Mouse (Mus musculus): ENCODE data around the gene Sema4c.
A peak's percentile ranks its signal among the peaks of the same experiment; 100 is the strongest.
"Not testable (repeated sequence)": the region's sequence is repeated elsewhere in the genome, so short reads cannot be mapped to it uniquely, and the experiment has no call there.

Gene Sema4c

DNA sequence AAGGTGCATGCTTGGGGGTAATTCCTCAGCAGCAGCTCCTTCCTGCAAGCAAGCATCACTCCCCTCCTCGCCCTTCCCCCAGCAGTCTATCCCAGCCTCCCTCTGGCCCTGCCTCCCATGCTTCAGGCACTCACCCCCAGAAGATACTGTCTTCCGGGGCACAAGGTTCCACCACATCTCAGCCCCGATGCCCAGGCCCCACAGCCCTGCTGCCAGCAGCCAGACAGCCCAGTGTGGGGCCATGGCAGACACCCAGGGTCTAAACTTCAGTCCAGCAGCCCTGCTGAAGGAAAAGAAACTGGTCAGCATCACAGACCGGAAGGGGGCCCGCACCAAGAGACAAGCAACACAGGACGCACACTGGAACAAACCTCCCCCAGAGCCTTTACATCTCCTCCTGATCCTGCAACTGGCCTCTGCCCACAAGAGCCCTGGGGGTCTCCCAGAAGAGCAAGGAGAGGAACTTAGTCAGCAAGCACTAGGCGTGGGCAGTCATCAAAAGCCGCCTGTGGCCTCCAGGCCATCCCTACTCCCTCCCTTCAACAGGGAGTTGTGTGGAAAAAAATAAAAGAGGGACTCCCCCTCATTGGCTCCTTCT, 2.3 kb downstream of the Sema4c start:
- DNase-seq (ENCODE audit: low spot score), result no peak

DNA sequence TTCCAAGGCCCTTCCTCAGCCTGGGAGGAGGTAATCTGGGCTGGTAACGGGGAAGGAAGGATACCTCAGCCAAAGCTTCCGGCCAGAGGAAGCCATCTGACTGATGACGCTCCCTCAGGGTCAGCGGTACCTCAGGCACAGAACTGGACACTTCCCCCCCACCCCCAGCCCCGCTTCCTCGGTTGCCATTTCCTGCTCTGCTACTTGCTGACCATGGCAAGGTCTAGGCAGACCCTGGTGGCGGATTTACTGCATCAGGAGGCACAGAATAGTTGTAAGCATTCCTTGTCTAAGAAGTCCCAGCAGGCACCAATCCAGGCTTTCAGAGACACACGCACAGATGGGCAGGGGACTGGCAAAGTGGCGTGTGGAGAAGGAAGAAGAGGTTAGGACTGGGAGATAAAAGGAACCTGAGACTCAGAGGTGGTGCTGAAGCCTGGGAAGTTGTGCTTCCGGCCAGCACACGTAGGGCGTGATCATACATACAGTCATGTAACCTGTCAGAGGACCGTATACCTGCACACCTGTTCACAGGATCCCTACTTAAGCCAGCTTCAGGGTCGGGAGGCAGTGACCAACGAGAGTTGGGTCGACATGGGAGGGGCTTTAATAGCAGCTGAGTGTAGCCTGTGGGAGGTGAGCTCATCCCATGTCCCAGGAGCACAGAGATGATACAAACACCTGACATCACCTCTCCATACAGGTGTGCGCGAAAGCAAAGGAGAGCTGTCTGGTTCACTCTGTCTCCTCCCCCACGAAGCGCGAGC, 3.3 kb downstream of the Sema4c start:
- DNase-seq (ENCODE audit: low spot score), result no peak

DNA sequence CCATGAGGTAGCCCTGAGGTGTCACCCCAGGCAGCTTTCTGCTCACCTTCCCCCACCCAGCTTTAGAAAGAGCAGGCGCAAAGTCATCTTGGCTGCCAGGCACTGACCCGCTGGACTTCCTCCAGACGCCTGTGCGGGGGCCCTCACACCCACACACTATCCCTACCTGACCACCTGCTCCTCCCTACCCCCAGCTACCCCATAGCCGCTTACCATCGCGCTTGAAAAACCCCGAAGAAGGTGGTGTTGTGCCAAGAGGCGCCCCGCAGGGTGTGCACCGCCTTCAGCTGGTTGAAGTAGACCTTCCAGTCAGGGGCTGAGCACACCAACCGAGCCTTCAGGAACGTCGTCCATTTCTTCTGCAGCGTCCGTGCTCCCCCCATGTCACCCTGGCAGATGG, 5.6 kb downstream of the Sema4c start:
- no peak for DNase-seq (ENCODE audit: low spot score)

DNA sequence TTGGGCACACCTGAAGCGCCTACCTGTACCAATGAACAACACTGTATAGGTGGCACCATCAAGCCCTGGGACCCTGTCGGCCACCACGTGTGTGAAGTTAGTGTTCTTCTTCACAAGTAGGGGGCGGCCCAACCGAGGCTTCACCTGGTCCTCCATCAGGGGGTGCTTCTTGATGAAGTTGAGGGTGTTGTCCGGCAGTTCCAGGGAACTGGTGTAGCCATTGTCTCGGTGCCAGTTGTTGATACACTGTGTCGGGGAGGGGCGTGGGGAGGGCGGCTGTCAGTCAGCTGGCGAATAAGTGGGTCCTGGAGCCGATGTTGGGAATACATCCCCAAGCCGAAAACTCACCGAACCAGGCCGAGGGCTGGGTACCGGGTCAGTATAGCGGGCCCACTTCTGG, 6.2 kb downstream of the Sema4c start:
- DNase-seq (ENCODE audit: low spot score), result no peak

DNA sequence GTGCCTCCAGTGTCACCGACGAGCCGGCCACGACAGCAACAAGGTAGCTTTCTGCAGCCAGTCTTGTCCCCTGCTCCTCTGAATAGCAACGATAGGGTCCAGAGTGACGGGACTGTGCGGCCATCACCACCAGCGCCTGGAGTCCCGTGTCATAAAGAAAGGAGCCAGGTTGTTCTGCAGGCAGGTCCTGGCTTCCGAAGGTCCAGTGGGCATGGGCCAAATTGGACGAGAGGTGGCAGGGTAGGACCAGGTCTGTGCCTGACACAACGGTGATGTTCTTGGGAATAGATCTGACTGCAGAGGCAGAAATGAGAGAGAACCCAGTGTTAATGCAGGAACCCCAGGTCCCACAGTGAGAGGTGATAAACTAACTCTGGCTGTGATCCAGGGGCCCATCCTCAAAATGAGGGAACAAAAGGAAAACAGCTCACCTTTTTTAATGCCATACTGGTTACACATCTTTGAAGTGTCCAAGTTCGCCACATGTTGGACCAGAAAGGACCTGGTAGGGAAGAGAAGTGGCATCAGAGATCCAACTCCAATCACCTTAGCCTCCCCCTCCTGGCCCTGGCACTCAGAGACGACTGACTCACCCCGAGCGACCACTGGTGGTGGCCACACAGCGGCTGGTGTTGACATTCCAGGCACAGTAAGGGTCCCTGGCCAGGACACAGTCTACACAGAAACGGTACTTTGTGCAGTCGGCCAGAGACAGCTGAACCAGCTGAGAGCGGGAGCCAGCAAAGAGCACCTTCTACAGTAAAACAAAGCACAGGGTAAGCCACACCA, 7.9 kb downstream of the Sema4c start:
- no peak for DNase-seq (ENCODE audit: low spot score)

DNA sequence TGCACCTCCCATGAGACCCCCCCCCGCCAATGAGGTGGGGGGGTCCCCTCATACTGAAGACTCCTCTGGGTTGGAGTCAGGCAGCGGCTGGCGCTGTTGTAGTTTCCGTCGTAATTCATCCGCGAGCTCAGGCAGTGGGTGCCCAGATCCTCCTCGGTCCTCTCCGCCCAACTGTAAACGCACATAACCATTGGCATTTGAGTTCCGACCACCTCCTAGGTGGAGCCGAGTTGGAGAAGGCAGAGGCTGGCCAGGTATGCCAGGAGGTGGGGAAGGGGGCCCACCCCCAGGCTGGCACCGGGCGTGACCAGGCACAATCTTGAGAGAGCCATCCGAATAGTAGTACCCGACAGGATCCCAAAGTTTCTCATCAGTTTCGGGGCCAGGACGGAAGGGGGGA, 8.7 kb downstream of the Sema4c start:
- DNase-seq (ENCODE audit: low spot score), result no peak

DNA sequence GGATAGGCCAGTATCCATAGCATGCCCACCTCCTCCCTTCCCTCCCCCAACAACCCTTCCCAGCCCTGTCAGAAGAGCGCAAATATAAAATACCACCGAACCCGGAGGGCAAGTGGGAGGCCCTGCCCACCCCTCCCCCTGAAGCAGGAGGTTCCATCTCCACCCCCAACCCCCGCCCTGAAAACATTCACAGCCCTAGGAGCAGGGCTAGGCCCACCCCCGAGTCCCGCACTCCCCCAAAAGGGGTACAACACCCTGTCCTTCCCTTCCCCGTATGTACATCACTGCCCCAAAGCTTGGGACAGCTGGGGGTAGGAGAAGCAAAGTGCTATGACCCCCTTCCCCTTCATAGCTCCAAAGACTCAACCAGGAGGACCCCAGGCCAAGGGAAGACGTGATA, 9.4 kb downstream of the Sema4c start:
- DNase-seq (ENCODE audit: low spot score), result no peak

DNA sequence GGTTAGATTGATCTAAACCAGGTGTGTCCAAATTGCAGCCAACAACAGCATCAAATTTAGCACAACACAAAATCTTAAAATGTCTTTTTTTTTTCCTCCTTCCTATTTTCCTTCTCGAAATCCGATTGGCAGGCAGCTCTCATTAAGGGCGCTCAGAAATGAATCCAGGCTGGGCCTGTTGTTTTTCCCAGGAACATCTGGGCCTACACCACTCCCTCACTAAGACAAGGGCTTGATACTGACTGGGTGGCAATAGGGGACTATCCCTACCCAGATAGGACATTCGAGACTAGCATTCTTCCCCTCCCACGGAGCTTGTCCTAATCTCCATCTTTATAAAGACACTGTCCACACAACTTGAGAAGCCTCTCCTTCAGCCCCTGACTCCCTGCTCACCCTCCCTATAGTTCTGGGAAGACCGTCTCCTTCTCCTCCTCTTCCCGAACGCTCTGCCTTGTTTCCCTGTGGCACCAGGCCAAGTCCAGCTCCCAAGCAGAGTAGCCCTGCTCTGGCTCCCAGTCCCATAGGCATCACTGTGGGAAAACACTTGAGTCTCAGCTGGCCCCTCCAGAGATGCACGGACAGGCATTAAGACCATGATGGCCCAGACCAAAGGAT, 10.1 kb downstream of the Sema4c start:
- DNase-seq (ENCODE audit: low spot score), result peak; percentile 41

DNA sequence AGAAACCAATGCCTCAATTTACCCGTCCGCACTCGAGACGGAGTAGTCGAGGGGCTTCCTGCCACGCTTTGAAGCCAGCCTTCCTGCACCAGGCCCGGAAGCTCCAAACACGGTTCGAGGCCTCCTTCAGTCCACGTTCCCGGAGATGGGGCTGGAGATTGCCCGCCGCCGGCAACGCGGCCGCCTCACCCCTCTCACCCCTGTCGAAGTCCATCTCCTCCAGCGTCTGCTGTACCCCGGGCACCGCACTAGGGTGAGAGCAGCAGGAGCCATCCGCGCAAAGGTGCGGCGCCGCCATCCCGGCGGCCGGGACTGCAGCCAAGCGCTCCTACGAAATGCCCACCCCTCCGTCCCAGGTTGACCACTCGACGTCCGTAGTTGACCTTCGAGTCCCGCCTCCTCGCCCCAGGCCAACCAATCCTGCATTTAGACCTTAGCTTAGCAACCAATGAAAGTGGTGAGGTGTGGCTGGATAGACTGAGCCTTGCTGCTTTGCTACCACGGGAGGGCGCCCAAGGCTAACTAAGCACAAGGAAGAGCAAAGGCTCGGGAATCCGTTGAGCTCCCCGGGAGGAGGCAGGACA, 11.2 kb downstream of the Sema4c start, which contains the start of gene Ankrd39:
Ankrd39 (minus strand) TSS at position 558 of the 584 bp plus-strand sequence.
- DNase-seq (ENCODE audit: low spot score), result peak; percentile 95

DNA sequence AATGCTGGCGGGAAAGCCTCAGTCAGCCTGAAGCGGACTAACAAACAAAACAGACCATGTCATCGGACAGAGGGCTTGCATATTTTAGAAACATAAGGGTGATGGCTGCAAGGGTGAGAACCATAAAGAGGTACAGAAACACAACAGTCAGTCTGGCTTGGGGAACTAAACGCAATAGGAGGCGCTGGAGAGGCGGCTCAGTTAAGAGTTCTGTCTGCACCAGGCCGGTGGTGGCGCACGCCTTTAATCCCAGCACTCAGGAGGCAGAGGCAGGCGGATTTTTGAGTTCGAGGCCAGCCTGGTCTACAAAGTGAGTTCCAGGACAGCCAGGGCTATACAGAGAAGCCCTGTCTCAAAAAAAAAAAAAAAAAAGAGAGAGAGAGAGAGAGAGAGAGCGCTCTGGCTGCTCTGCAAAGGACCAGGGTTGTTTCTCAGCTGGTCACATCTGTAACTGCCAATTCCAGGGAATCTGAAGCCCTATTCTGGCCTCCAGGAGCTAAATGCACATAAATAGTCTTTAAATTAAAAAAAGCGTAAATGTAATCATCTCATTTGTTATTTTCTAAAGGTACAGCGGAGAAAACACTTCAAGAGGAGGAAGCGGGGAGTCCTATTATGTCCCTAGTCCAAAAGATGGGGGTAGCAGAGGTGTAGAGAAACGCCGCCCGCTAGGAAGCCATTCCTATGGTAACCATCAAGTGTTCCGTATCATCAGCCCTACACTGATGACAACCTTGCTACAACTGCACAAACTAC, 12.1 kb downstream of the Sema4c start:
- no peak for DNase-seq (ENCODE audit: low spot score)

DNA sequence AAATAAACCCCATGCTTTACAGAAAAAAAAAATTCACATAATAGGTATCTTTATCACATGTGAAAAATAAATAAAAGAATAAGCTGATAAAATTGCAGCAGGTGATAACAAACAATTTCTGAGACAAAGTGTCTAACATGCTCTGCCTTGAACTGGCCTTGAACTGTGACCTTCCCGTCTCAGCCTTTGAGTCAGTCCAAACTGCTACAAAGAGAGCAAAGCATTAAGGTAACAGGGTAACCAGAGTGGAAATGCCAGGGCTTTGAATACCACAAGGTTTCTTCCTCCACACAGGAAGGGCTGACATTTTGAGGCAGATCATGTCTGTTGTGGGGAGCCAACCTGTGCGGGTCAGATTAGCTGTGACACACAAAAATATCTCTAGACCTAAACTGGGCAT, 12.8 kb downstream of the Sema4c start:
- DNase-seq (ENCODE audit: low spot score), result no peak

DNA sequence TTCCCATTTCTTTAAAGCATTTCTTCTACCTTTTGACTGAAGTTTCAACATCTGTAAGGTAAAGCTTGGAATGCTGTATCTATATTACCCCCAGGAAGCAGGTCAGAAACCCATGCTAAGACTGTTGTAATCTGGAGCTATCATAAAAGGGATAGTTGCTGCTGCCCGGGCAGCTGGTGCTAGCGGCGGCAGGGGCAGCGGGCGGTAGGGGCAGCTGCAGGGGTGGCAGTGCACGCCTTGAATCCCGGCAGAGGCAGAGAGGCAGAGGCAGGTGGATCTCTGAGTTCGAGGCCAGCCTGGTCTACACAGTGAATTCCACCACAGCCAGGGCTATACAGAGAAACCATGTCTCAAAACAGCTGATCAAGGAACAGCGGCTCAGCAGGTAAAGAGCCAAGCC, 15.2 kb downstream of the Sema4c start:
- no peak for DNase-seq (ENCODE audit: low spot score)

DNA sequence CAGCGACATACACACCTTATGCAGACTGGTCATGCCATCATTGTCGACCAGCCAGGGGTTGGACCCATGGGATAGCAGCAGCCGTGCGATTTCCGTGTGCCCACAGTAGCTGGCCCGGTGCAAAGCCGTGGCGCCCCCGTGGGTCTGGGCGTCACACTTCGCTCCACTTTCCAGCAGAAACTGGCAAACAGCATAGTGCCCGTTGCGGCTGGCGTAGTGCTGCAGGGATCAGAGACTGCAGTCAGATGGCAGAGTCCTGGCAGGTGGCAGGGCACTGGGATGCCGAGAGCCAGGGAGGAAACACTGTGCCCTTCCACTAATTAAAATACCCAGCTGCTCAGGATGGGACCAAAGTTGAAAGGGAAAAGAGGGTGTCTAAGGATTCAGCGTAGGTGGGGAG, 16.3 kb downstream of the Sema4c start:
- no peak for DNase-seq (ENCODE audit: low spot score)

DNA sequence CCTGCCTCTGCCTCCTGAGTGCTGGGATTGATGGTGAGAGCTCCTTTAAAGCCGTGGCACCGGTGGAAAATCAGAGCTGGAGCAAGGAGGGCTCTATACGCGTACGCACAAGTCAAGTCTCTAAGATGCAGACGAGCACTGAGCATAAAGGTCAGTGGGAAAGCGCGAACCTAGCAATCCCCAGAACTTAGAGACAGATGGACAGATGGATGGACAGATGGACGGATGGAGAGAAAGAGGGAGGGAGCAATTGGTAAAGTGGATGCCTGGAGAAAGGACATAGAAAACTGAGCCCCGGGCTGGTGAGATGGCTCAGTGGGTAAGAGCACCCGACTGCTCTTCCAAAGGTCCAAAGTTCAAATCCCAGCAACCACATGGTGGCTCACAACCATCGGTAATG, 17.3 kb downstream of the Sema4c start:
- no peak for DNase-seq (ENCODE audit: low spot score)

DNA sequence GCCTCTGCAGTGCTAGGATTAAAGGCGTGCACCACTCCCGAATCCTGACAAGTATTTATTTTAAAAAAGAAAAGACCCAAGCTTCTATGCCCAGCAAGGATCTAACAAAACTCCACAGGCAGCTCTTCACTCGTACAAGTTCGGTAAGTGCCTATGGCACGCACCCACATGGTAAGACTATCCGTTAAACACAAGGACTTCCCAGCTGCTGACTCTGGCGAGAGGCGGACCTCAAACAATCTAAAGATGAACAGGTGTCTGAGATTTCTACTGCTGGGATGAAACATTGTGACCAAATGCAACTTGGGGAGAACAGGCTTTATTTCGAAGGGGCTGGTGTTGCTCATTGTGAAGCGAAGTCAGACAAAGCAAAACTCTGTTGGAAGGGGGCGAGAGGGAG, 18.0 kb downstream of the Sema4c start:
- no peak for DNase-seq (ENCODE audit: low spot score)

DNA sequence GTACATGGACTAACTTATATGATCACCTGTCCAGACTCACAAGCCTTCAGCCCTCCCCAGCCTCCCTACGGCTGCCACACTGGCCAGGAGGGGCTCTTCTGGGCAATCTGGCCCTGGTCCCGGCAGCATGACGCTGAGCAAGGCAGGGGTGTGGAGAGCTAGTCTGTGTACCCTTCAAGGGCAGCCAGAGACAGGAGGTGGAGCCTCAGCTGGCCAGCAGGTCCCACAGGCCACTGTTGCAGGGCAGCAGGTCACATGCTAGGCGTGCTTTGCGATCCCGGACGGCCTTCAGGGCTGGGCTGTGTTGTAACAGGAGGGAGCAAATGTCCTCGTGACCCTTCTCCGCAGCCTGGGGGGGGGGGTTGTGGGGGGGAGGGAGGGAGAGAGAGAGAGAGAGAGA, 19.0 kb downstream of the Sema4c start, which contains the start of gene Gm42417:
Gm42417 (minus strand) TSS at position 244 of the 400 bp plus-strand sequence.
- DNase-seq (ENCODE audit: low spot score), result no peak

DNA sequence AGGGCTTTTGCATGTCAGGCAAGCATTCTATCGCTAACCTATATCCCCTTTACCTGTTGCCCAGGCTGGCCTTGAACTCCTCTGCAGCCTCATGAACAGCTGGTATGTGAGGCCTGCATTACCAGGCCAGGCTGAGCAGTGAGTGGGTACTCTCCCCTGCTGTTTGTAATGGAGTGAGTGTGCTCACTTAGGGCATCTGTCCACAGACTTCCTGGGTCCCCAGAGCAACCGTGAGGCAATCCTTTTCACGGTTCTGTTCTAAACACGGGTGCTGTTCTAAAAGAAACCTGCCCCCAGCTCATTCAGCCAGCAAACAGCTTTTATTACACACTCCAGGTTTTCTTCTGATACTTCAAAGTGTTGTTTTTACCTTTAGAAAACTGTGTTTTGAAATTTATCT, 19.4 kb downstream of the Sema4c start:
- no peak for DNase-seq (ENCODE audit: low spot score)

DNA sequence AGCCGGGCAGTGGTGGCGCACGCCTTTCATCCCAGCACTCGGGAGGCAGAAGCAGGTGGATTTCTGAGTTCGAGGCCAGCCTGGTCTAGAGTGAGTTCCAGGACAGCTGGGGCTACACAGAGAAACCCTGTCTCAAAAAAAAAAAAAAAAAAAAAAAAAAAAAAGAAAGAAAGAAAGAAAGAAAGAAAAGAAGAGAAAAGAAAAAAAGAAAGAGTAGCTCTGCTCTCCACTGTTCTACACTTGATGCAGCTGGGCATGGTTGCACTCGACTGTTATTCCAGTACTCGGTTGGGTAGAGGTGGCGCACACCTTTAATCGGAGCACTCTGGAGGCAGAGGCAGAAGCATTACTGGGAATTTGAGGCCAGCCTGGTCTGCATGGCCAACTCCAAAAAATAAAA, 21.4 kb downstream of the Sema4c start, which contains the start of gene Ankrd23:
Ankrd23 (minus strand) TSS at position 101 of the 400 bp plus-strand sequence.
- not testable (repeated sequence) for DNase-seq (ENCODE audit: low spot score)

DNA sequence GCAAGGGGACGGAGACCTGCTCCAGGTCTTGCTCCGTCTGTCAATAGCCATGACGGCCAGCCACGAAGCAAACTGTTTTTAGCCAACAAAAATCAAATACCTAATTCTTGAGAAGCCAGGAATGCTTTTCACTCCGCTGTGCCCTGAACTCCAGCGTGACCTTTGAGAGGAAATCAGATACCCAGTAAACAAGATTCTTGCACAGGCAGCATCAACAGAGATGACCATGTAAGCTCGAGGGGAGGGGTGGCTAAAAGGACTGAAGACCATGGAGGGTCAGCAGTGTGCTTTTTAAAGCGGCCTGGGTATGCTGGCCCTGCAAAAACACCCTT, 21.8 kb downstream of the Sema4c start:
- no peak for DNase-seq (ENCODE audit: low spot score)

DNA sequence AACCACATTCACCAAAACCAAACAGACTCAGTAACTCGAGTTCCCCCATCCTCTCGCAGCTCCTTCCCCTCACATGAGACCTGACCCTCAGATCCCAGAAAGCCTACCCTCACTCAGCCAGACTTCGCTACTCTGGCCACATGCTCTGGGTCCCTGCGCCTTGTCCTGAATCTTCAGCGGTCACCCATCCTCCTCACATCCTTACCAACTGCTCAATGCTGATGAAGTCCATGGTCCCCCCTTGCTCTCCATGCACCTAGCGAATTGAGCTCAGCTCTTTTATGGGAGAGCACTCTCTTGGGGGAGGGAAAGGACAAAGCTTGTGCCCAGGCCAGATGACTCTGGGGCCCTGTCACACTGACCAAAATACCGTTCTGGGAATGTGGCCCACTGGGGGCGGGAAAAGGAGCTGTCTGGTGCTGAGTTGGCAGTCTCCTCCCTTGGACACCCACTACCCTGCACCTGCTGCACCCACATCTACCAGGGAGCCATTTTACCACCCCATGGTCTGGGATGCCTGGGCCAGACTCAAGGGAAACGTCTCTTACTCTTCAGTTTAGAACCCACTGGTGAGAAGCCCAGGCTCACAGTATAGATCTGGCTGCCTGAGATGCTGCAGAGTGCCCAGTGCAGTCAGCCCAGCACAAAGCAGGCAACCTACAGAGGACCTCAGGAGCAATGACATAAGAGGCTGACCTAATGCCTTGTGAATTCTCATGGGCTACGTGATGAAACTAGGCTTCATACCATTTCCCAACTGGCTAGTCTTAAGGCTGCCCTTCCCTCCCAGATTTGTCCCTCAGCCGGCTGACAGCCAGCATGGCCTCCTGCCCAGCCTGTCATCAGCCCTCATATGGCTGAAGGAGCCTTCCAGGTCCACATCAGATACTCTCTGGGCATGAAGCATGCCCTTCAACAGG, 22.4 kb downstream of the Sema4c start:
- no peak for DNase-seq (ENCODE audit: low spot score)
